Mouse (Mus musculus) liver, postnatal 0 days (tissue): Measurements from ENCODE around the gene Sptbn2. TPM values are rescaled to one million over a fixed set of nuclear protein-coding genes. Genes with fewer than 3 reads are reported as not detected.

Source experiments
- ATAC-seq: fragments of 200-750 bp; cut with Nextera tagmentation; 2 replicates; pipeline ENCODE4 v1.8.0; 2017; ENCODE audit warnings: mild to moderate bottlenecking, moderate library complexity
- DNase-seq: peaks from one replicate; pipeline ENCODE4 v3.0.0-alpha.2; 2016
- H3K27ac ChIP-seq: fragments of 300-500 bp; sonication (generic); 2 replicates; pipeline ENCODE4 v1.5.1; 2014; ENCODE audit warnings: antibody characterized with exemption, moderate library complexity, mild to moderate bottlenecking, low read depth
- H3K27me3 ChIP-seq: fragments of 300-500 bp; sonication (generic); 2 replicates; pipeline ENCODE4 v1.6.1; 2014; ENCODE audit warnings: low read length, control low read depth, mixed read lengths; ENCODE audit not compliant: insufficient read depth
- H3K36me3 ChIP-seq: fragments of 300-500 bp; sonication (generic); replicated peaks from 2 replicates; pipeline ENCODE4 v1.6.1; 2014; ENCODE audit warnings: mild to moderate bottlenecking, control low read depth, low read length, moderate library complexity, mixed read lengths; ENCODE audit not compliant: insufficient read depth
- H3K4me1 ChIP-seq: fragments of 300-500 bp; sonication (generic); 2 replicates; pipeline ENCODE4 v1.6.1; 2014; ENCODE audit warnings: antibody characterized with exemption, mild to moderate bottlenecking, control low read depth; ENCODE audit not compliant: insufficient read depth
- H3K4me2 ChIP-seq: fragments of 300-500 bp; sonication (generic); 2 replicates; pipeline ENCODE4 v1.6.1; 2014; ENCODE audit warnings: low read depth, mild to moderate bottlenecking, low read length, moderate library complexity, mixed read lengths
- H3K4me3 ChIP-seq: fragments of 300-500 bp; sonication (generic); 2 replicates; pipeline ENCODE4 v1.5.1; 2014; ENCODE audit warnings: low read depth, low read length
- H3K9ac ChIP-seq: fragments of 300-500 bp; sonication (generic); replicated peaks from 2 replicates; pipeline ENCODE4 v1.6.1; 2014; ENCODE audit warnings: mild to moderate bottlenecking, moderate library complexity
- H3K9me3 ChIP-seq: fragments of 300-500 bp; sonication (generic); 2 replicates; pipeline ENCODE4 v1.6.1; 2016; ENCODE audit warnings: mild to moderate bottlenecking, control low read depth, low read length, mixed read lengths
- CTCF ChIP-seq: sonication (generic); IDR thresholded peaks from 2 replicates; pipeline ENCODE4 v1.5.1; 2016; ENCODE audit warnings: antibody characterized with exemption, low read depth
- EP300 ChIP-seq: IDR thresholded peaks from 2 replicates; pipeline ENCODE4 v1.6.1; 2016; ENCODE audit warnings: antibody characterized with exemption, low read depth, mild to moderate bottlenecking
- WGBS: fragments of 180-500 bp; shearing (Covaris S2); extraction: QIAGEN DNeasy Blood & Tissue Kit; methylation state at CpG from one replicate; pipeline ENCODE4 v1.1.7; 2014; ENCODE audit not compliant: insufficient replicate concordance; 5-methylcytosine and 5-hydroxymethylcytosine counted together
- polyA plus RNA-seq: library from polyadenylated mRNA; unstranded; fragments of >200 nt; fragmentation: Nextera tagmentation; extraction: Ambion mirVana; gene quantifications from 2 replicates; pipeline ENCODE4 v1.2.1, GENCODE M21; 2015

Sptbn2 gene
- polyA plus RNA-seq: 0.59 and 0.72 TPM in 2 replicates

DNA sequence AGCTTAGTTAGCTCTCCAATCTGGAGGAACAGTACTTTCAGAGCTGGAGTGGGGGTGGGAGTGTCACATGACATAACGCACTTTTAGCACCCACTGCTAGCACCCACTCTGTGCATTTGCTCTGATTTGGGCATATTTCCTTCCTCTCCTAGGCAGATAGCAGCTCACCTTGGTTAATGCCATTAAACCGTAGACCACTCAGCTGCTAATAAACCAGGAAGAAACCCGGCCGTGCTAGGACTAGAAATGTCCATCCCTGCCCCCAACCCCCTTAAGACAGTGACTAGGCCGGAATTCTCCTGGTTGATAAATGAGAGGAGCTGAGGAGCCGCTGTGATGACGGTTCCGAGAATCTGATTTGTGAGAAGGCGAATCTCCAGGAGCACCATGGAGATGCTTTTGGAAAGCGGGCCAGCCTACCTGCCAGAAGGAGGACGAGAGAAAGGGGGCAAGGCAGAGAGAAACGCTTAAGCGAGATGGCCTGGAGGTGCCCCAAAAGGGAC is at the start of gene Sptbn2:
Sptbn2 (plus strand) TSS at position 70 of the 503 bp plus-strand sequence.
- H3K27me3 ChIP-seq: peaks cover 64% of the 10 kb centered on the region
- H3K4me3 ChIP-seq: peak within 1 kb of the TSS; percentile 25; the same call in 1 of the 2 replicates
- no peaks in the 10 kb centered on the region for H3K36me3 ChIP-seq
- H3K9ac ChIP-seq: no peak within 1 kb of the TSS
- no peaks in the 10 kb centered on the region for H3K9me3 ChIP-seq
- 17% methylated on average over 13 of the region's 13 CpGs for WGBS
- ATAC-seq (no peak), DNase-seq (no peak)
- H3K27ac ChIP-seq: no peak within 1 kb of the TSS
- H3K4me1 ChIP-seq: peaks cover 6% of the 10 kb centered on the region
- TF ChIP-seq CTCF (no peak), EP300 (no peak)
- H3K4me2 ChIP-seq: peak within 1 kb of the TSS; percentile 61

DNA sequence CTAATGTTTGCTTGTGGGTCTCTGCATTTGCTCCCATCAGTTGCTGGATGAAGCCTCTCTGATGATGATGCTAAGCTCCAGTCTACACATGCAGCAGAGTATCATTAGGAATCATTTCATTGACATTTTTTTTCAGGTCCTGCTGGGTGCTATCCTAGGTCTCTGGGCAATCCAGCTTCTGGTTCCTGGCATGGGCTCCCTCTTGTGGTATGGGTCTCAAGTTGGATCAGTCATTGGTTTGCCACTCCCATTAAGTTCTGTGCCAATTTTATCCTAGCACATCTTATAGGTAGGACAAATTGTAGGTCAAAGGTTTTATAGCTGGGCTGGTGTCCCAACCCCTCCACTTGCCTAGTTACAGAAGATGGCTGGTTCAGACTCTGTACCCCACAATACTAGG is 44.2 kb upstream of the Sptbn2 start:
- ATAC-seq: no peak
- Histone ChIP-seq H3K36me3 (no peaks in the 10 kb centered on the region), H3K4me2 (no peak overlapping the region), H3K27me3 (no peaks in the 10 kb centered on the region), H3K4me3 (no peak overlapping the region), H3K27ac (no peak overlapping the region), H3K9ac (no peak overlapping the region), H3K9me3 (no peaks in the 10 kb centered on the region), H3K4me1 (no peaks in the 10 kb centered on the region)
- DNase-seq: no peak
- TF ChIP-seq EP300: no peak
- peak; percentile 31 for TF ChIP-seq CTCF

DNA sequence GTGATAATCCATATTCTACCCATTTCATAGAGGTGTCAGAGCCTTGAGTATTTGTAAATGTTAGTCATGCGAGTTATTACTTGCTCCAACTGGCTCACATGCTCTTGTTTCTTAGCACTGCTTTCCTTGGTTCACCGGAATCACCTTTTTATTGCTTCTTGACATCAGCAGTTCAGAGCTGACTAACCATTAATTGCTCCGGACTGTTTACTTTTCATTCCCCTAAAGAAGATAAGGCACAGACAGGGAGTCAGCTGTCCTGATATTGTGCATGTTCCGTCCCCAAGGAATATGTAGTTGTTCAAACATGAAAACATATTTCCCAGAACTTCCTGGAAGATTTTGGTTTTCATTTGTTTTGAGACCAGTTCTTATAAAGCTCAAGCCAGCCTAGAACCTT is 40.2 kb upstream of the Sptbn2 start:
- H3K9me3 ChIP-seq: no peaks in the 10 kb centered on the region
- no peak for DNase-seq
- no peak overlapping the region for H3K9ac ChIP-seq
- no peak overlapping the region for H3K4me3 ChIP-seq
- no peaks in the 10 kb centered on the region for H3K4me1 ChIP-seq
- H3K27me3 ChIP-seq: no peaks in the 10 kb centered on the region
- ATAC-seq: no peak
- no peak for TF ChIP-seq EP300
- no peak for TF ChIP-seq CTCF
- no peak overlapping the region for H3K4me2 ChIP-seq
- H3K36me3 ChIP-seq: no peaks in the 10 kb centered on the region
- WGBS: 53% methylated on average over 4 of the region's 4 CpGs
- H3K27ac ChIP-seq: no peak overlapping the region

DNA sequence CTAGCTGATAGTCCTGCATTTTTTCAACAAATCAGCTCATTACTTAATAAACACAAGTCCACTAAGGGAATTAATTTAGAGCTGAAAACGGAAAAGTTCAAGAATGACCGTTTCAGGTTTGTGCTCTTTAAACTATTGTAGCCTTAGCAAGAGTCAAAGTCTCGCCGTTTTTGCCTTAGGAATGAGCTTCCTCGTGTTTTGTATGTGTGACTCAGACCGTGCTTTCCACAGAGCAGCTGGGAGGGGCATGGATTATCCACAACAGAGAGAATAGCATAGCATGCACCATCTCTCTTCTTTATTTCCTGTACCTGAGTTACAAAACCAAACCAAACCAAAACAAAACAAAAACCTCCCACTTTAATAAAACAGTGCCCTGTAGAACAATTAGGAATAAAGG is 38.6 kb upstream of the Sptbn2 start:
- TF ChIP-seq CTCF (no peak), EP300 (no peak)
- no peaks in the 10 kb centered on the region for H3K27me3 ChIP-seq
- no peak overlapping the region for H3K27ac ChIP-seq
- no peaks in the 10 kb centered on the region for H3K36me3 ChIP-seq
- H3K9ac ChIP-seq: no peak overlapping the region
- no peak overlapping the region for H3K4me3 ChIP-seq
- H3K4me1 ChIP-seq: no peaks in the 10 kb centered on the region
- H3K9me3 ChIP-seq: no peaks in the 10 kb centered on the region
- no peak for DNase-seq
- ATAC-seq: no peak
- no peak overlapping the region for H3K4me2 ChIP-seq
- 55% methylated on average over 6 of the region's 6 CpGs for WGBS

DNA sequence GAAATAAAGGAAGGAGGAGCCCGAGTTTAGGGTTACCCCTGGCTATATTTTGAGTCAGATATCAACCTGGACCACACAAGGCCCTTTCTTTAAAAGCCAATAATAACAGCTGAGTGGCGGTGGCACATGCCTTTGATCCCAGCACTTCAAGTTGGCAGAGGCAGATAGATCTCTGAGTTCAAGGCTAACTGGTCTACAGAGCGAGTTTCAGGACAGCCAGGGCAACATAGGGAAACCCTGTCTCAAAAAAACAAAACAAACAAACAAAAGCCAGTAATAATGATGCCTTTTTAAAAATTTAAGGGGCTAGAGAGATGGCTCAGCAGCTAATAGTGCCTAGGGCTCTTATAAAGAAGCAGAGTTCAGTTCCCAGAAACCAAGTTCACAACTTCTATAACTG is 16.6 kb upstream of the Sptbn2 start:
- no peaks in the 10 kb centered on the region for H3K36me3 ChIP-seq
- ATAC-seq (no peak), DNase-seq (no peak)
- H3K27me3 ChIP-seq: peaks cover 32% of the 10 kb centered on the region
- H3K4me2 ChIP-seq: no peak overlapping the region
- peaks cover 8% of the 10 kb centered on the region; the same call in 1 of the 2 replicates for H3K4me1 ChIP-seq
- H3K4me3 ChIP-seq: no peak overlapping the region
- H3K27ac ChIP-seq: no peak overlapping the region
- 51% methylated on average over 3 of the region's 3 CpGs for WGBS
- H3K9ac ChIP-seq: no peak overlapping the region
- no peaks in the 10 kb centered on the region for H3K9me3 ChIP-seq
- no peak for TF ChIP-seq CTCF
- TF ChIP-seq EP300: no peak

DNA sequence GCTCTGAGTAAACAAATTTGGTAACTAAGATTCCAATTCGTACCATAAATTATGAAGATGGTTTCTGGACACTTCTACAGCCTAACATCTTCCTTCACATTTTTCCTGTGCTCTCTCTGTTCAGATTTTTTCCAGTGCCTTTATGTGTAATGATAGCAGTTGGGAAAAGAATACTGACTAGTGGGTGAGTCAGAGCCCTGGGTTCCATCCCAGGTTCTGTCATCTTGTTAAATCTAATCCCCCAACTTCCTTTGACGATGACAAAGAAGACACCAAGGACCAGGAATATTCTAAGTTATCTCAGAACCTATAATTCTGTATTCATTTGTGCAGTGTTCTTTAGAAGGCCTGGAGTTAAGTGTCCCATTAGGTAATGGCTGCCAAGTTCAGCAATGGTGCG is 13.8 kb upstream of the Sptbn2 start:
- no peak overlapping the region for H3K4me2 ChIP-seq
- TF ChIP-seq CTCF: no peak
- TF ChIP-seq EP300: no peak
- H3K4me1 ChIP-seq: peaks cover 15% of the 10 kb centered on the region
- no peak overlapping the region for H3K9ac ChIP-seq
- DNase-seq (no peak), ATAC-seq (no peak)
- 83% methylated on average over 3 of the region's 3 CpGs for WGBS
- H3K36me3 ChIP-seq: no peaks in the 10 kb centered on the region
- H3K27me3 ChIP-seq: peaks cover 31% of the 10 kb centered on the region
- H3K4me3 ChIP-seq: no peak overlapping the region
- no peaks in the 10 kb centered on the region for H3K9me3 ChIP-seq
- no peak overlapping the region for H3K27ac ChIP-seq

DNA sequence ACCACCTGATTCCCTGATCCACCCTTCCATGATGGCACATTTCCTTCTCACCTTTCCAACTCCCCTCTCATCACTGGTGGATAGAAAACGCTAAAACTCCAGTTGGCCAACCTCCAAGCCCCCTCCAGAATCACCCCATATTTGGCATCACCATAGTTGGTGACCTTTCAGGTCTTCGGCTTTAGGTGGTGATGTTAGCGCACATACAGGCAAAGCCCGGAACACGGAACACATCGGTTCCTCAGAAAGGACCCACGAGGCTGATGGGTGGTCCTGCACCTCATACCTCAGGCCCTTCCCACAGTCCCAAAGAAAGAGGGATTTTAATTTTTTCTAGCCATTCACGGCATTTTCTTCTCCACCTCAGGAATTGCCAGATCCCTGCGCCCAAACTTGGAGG is 13.2 kb upstream of the Sptbn2 start:
- no peaks in the 10 kb centered on the region for H3K36me3 ChIP-seq
- ATAC-seq (no peak), DNase-seq (no peak)
- H3K4me2 ChIP-seq: peak overlapping the region; percentile 77
- H3K4me3 ChIP-seq: peak overlapping the region; percentile 44; the same call in 1 of the 2 replicates
- WGBS: 75% methylated on average over 9 of the region's 9 CpGs
- peaks cover 31% of the 10 kb centered on the region for H3K27me3 ChIP-seq
- no peaks in the 10 kb centered on the region for H3K9me3 ChIP-seq
- no peak for TF ChIP-seq EP300
- no peak for TF ChIP-seq CTCF
- no peak overlapping the region for H3K27ac ChIP-seq
- peaks cover 15% of the 10 kb centered on the region for H3K4me1 ChIP-seq
- no peak overlapping the region for H3K9ac ChIP-seq
